Mouse (Mus musculus) heart, embryonic 15.5 days (tissue): ENCODE measurements around the gene Abca4. TPM values are rescaled to one million over a fixed set of nuclear protein-coding genes. Genes with fewer than 3 reads are reported as not detected.

Experiments
- polyA plus RNA-seq: library from polyadenylated mRNA; unstranded; fragments of >200 nt; fragmentation: Nextera tagmentation; extraction: Ambion mirVana; gene quantifications from 2 replicates; pipeline ENCODE4 v1.2.1, GENCODE M21; 2015

The Abca4 gene
- polyA plus RNA-seq, 1 experiment from 2014 or later = 3.2 TPM

Other genes starting within 250 kb of the Abca4 start
- 40.9 and 43.7 TPM in 2 replicates for gene Abcd3, start 229.1 kb upstream of the Abca4 start, polyA plus RNA-seq
- gene Arhgap29, start 91.9 kb upstream of the Abca4 start, polyA plus RNA-seq = 45.3 and 48.1 TPM in 2 replicates
- gene Gclm, start 201.1 kb downstream of the Abca4 start, polyA plus RNA-seq = 65.6 and 71.9 TPM in 2 replicates
- 37.7 and 38.4 TPM in 2 replicates for gene Dnttip2, start 229.9 kb downstream of the Abca4 start, polyA plus RNA-seq
- gene Bcar3, start 249.7 kb downstream of the Abca4 start, polyA plus RNA-seq = 3.9 and 5.7 TPM in 2 replicates